Mouse (Mus musculus) liver, embryonic 14.5 days (tissue): ENCODE results near the gene Cfap58.

Experiments used
- CTCF ChIP-seq: IDR thresholded peaks from 2 replicates; pipeline ENCODE4 v1.5.1; 2016; ENCODE audit warnings: antibody characterized with exemption, low read depth, control low read depth
- EP300 ChIP-seq: IDR thresholded peaks from 2 replicates; pipeline ENCODE4 v1.6.1; 2016; ENCODE audit warnings: antibody characterized with exemption, low read depth

DNA sequence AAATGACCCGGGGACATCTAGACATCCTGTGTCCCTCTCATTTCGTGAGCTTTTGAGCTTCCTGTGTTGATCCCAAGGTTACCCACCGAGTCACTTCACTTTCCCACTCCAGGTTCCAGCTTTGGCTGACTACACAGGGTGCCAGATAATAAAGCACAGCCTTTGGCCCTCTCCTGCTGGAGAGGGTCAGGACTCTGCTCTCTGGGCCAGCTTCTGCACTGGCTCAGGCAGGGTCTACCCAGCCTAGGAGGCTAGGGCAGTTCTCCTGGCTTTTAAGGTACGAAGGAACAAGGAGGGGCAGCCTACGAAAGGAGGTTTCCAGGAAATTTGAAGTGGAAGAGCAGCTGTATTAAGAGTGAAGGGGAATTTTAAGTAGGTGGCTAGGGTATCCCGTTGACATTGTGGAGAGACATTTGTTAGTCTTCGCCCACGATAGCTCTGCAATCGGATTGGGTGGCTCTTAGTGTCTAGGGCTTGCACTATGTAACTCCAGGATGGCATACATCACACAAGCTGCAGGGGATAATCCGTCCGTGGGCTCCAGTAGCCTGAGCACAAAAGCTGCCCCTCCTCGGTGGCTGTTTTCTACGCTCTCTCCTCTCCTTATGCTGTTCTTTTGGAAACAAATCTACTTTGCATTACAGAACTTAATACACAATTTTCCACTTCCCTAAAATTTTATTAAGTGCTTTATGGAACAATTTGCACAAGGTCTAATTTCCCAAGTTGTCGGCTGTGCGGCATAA, 72.3 kb downstream of the Cfap58 start:
- TF ChIP-seq CTCF (no peak), EP300 (no peak)
